Mouse (Mus musculus) MEL-GATA-1-ER (cell line): ENCODE measurements around the gene Zfp637.
"Not testable (repeated sequence)": the region's sequence is repeated elsewhere in the genome, so short reads cannot be mapped to it uniquely, and the experiment has no call there.

Experiments used
- DNase-seq: peaks from one replicate; pipeline ENCODE4 v3.0.0-alpha.2; 2012; ENCODE audit warnings: low read depth; ENCODE audit errors: extremely low read depth

The Zfp637 gene

DNA sequence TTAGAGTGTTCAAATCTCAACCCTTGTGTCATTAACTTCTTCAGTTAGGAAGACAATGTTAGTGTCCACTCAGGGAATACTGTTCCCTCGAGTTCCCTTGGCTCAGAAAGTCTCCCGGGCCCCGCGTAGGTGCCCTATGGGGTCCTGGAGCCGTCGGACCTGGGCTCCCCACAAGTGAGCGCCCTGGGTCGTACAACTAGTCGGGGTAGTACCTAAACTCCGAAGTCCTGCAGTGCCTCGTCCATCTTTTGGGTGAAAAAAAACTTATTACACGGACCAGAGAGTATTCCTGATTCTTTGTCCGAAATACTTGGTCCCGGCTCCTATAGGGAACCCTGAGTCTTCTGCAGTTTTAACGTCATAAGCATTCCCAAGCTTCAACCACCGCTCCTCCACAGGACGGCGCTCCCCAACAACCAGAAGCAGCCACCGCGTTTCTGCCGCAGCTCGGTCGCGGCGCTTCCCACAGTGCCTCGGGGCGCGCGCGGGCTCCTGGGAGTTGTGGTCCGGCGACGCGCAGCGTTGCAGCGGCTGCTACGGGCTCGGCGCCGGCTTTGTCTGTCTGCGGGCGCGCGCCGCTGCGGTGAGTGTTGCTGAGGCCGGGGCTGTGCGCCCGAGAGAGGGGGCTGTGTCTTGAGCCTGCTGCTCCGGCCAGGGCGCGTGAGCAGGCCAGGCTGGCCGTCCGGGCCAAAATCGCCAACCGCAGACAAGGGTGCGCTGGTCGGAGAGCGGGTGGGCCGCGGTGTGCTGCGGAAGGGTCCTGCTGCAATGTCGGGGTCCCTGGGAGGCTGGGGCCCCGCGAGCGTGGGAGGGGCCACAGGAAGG, at the start of gene Zfp637:
TSS of gene Zfp637 (plus strand) at position 495 of the 825 bp plus-strand sequence.
- DNase-seq: no peak

DNA sequence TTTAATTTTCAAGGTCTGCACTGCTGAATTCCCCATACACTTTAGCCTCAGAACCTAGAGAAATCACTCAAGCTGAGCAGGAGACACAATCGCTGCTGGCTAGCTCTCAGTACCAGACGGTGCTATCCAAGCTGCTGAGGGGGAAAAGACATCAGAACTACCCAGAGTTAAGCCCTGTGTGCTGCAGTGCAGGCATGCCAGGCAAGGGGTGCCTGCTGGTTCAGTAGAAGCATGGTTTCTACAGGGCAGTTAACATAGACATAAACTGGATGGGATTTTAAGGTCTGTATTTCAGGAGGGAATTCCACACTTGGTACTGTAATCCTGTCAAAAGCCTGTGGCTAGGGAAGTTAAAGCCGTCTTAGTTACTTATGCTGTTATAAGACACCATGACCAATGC, 45.7 kb upstream of the Zfp637 start:
- no peak for DNase-seq

DNA sequence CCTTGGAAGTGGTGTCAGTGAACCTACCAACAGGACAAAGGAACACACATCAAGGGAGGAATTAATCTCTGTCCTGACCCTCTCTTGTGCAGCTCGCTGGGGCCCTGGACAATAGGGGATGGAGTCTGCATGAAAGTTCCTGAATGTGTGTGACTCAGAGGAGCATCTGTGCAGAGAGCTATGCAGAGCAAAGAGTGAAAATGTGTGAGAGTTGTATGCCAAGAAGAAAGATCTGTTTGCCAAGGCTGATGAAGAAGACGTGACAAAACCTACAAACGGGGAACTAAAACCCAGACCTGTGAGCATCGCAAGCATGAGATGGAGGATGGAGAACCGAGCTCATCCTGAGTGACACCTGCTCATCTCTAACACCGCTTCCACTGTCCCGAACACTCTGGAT, 40.2 kb upstream of the Zfp637 start:
- no peak for DNase-seq

DNA sequence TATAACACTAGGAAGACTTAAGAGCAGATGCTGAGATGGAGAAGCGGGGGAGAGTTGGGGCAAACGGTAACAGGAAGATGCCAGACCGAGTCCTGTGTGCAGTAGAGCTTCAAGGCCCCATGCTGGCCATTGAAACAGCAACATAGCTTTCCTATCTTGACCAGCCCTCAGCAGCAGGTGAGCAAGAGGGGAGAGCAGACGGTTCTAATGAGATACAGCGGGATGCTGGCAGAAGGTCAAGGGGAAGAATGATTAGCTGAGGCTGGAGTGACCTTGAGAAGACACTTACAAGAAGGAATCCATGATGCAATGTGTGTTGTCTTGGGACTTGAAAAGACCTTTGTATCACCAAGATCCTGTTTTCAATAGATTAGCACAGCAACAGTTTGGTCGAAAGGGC, 39.2 kb upstream of the Zfp637 start:
- DNase-seq: no peak

- DNase-seq: no peak
Measured at GRCm38 (mm10) chr6:117807756-117808155, 33.2 kb upstream of the Zfp637 start.

DNA sequence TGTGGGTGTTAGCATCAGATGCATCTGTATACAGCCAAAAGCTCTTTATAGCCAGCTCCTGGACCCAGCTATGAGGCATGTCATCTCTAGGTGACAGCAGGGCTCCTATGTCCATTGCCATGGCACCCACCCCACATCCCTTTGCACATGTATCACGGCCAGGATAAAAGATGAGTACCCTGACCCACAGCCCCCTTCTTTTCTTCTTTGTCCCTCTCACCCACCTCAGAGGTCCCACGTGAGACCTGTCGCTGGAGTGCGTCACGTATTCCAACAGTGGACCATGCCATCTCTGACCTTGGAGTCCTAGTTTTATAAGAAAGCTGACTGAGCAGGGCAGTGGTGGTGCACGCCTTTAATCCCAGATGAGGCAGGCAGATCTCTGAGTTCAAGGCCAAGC, 31.2 kb upstream of the Zfp637 start:
- no peak for DNase-seq

DNA sequence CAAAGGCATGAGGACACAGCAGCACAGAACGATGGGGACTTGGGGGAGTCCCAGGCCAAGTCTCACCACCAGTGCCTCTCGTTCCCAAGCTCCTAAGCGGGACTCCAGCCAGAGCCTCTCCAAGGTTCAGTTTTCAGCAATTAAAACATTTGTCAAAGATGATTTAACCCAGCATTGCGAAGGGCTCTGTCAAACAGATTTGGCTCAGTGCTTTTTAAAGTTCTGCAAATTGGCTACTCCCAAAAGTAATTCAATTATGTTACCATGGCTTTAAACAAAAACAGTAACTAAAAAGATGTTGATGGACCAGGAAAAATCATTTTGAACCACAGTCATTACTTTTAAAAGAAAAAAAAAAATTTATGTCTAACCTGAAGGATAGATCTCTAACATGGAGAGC, 30.3 kb upstream of the Zfp637 start:
- DNase-seq: no peak

- DNase-seq: no peak
Measured at GRCm38 (mm10) chr6:117811256-117811655, 29.7 kb upstream of the Zfp637 start.

DNA sequence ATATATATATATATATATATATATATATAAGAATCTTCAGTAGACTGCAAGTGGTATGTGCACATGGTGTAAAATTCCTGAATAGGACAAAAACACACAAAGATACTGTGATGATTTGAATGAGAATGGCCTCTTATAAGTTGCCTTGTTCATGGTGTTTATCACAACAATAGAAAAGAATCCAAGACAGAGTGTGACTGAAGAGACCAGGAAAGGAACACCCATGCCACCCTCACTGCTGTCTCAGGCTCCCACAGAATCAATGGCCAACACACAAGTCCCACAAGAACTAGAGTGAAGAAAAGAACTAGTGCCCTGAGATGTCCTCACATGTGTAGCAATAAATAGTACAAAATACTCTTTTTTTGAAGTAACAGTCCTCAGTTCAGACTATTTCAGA, 26.3 kb upstream of the Zfp637 start:
- DNase-seq: no peak

DNA sequence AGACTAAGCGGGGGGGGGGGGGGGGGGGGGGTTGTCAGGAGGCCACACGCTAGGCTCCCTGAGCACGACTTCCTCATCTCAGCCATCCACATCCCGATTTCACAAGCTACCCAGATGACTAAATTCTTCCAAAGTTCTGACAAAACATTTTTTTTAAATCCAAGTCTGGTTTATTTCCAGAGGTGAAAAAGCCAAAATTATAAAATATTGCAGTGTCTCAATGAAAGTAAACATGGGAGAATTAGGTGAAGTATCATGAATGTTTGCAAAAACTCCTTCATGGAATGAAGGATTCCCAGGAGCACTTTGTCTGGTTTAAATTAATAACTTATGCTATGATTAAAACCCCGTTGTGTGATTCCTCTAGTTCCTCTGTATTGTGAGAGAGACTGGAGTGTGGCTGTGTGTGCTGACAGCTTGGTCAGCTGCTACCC, 23.9 kb upstream of the Zfp637 start:
- no peak for DNase-seq

DNA sequence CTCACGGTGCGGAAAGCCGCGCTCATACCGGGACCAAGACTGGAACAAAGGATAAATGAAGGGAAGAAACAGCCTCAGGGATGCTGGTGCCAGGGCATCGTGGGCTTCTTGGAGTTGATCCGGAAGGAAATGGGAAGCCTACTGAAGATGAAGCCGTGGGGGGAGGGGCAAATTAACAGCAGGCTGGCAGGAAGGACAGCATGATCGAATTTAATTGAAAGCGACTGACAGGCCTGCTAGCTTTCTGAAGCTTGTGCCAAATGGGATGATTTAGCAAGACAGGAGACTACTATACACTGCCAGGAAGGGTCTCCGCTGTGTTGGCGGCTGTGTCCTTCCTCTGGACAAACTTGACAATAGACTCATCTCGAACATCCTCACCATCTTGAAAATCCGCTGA, 20.7 kb upstream of the Zfp637 start:
- no peak for DNase-seq

DNA sequence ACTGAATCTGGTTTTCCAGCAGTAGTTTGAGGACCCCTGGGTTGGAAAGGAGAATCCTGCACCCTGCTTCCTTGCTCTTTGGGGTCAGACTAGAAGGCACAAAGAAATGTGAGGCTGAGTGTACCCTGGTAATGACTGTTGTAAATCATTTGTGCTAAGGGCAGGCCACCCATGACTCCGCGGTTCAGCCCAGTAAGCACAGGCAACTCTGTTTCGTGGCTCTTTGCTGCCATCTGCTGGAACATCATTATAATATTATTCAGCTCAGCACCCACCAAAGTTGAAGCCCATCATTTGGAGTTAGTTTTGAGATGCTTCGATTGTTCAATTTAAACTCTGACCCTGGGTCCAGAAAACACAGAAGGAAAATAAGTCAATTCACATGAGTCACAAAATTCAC, 15.6 kb upstream of the Zfp637 start:
- DNase-seq: peak; percentile 24

GRCm38 (mm10) chr6:117828273-117828672, 12.7 kb upstream of the Zfp637 start:
- DNase-seq: peak; percentile 19

DNA sequence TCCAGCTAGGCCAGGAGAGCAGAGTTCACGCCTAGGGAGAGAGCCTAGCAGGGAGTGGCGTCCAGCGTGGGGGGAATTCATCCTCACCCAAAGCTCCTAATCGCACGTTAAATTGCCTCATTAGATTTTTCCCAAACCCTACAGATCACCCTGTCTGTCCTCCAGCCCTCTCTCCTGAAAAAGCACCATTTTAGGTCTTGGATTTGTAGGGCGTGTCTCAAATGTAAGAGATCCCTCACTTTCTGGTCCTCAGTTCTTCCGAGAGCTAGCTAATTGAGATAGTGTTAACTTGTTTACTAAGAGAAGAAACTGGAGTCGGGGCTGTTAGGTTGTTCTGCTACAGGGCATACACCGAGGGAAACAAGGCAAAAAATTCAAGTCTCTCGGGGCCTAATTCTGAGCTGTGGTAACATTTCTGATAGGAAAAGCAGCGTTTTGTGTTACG, 553 bp downstream of the Zfp637 start:
- DNase-seq: no peak

DNA sequence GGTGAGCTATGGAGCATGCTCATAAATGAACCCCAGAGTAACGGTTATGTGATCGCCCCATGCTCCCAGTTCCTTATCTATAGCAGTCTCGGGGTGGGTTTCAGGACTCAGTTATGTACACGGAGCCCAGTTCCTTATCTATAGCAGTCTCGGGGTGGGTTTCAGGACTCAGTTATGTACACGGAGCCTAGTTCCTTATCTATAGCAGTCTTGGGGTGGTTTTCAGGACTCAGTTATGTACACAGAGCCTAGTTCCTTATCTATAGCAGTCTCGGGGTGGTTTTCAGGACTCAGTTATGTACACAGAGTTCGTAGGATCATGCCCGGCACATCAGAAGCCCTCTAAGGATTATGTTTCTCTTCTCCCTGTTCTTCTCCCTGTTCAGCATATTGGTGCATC, 3.6 kb downstream of the Zfp637 start:
- DNase-seq: no peak

DNA sequence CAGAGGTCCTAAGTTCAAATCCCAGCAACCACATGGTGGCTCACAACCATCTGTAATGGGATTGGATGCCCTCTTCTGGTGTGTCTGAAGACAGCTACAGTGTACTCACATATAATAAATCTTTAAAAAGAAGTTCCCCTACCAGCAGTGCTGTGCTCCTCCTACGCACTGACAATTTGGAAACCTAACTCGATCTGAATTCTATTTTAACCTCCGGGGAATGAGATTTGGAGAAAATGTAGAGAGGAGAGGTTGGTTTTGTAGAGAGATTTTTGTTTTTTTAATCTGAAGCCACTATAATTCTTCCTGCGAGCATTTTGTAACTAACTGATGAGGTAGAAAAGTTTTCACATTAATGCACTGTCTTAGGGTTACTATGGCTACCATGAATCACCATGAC, 5.7 kb downstream of the Zfp637 start:
- not testable (repeated sequence) for DNase-seq

GRCm38 (mm10) chr6:117847772-117848171, 6.8 kb downstream of the Zfp637 start:
- DNase-seq: no peak

- no peak for DNase-seq
Measured at GRCm38 (mm10) chr6:117848577-117848976, 7.6 kb downstream of the Zfp637 start.

DNA sequence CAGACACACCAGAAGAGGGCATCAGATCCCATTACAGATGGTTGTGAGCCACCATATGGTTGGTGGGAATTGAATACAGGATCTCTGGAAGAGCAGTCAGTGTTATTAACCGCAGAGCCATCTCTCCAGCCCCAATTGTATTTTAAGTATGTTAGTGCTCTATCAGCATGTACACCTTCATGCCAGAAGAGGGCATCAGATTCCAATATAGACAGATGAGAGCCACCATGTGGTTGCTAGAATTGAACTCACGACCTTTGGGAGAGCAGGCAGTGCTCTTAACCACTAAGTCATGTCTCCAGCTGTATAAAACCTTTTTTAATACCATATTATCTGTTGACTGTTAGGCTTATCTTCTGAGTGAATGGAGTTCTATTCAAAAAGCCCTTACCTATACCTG, 10.8 kb downstream of the Zfp637 start:
- no peak for DNase-seq

GRCm38 (mm10) chr6:117857990-117858389, 17.0 kb downstream of the Zfp637 start:
- DNase-seq: no peak

- no peak for DNase-seq
Measured at GRCm38 (mm10) chr6:117861848-117862247, 20.9 kb downstream of the Zfp637 start, which contains the start of gene Zfp239. TSS of gene Zfp239 (plus strand) at chr6:117862100.

DNA sequence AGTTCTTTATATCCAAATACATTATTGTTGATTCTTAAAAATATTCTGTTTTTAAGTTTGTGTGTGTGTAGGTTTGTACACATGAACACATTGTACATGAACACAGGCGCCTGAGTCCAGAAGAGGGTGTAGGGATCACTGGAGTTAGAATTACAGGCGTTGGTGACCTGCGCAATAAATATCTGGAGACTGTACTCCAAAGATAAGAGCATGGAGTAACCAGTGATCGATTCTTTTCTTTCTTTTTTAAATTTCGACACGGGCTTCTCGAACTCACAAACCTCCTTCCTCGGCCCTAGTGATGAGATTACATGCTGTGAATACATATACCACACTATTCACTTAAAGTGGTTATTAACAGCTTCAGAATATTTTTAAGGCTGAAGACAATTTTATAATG, 21.5 kb downstream of the Zfp637 start:
- no peak for DNase-seq

DNA sequence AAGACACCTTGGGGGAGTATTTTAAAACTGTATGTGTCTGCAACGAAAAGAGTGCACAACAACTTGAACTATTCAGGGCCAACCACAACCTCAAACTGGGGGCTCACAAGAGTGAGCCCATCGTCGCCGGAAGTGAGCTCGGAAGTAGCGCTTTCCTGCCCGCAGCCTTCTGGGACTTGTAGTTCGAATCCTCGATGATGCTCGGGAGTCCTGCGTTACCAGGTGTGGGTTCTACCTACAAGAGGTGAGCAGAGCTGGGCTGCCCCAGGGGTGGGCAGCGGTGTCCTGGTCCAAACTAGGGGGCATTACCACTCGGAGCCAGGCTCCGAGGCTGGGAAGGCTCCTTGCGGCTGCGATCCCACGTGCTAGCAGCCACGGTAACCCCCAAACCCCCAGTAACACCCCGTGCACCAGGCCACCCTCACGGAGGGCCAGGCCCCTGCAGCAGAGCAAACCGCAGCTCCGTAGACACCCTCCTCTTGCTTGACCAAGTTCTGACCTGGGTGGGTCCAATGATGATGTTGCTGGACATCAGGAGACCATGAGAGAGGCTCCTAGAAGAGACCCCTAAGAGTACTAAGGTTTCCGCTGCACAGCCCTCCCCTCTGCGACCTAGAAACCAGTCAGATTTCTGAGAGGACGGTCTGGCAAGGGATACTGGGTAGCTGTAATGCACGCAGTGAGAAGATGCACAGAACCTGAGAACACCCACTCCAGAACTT, 22.1 kb downstream of the Zfp637 start:
- peak; percentile 83 for DNase-seq
